Mouse (Mus musculus) regulatory T cell (primary cell): ENCODE results near the gene Alyref2.

Source experiments
- in situ Hi-C: fragments of 300-600 bp; cut with MboI, MseI; formaldehyde crosslinking; loops from one replicate; pipeline ENCODE4 v1.15.1; 2025; ENCODE audit warnings: high pct_unique_total_duplicates

Alyref2 gene

DNA sequence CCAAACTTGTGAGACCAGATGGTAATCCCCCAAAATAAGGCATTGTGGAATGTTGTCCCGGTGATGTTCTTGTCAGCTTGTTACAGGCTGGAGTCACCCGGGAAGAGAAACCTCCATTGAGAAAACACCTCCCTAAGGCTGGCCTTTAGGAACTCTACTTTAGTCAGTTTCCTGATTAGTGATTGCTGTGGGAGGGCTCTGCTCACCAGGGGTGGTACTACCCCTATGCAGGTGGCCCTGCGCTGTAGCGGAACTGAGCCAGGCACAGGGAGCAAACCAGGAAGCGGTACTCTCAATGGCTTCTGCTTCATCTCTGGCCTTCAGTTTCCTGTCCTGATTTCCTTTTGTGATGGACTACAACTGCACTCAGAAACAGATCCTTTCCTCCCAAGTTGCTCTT, 3.4 kb upstream of the Alyref2 start:
- in situ Hi-C loops = no loop called here

DNA sequence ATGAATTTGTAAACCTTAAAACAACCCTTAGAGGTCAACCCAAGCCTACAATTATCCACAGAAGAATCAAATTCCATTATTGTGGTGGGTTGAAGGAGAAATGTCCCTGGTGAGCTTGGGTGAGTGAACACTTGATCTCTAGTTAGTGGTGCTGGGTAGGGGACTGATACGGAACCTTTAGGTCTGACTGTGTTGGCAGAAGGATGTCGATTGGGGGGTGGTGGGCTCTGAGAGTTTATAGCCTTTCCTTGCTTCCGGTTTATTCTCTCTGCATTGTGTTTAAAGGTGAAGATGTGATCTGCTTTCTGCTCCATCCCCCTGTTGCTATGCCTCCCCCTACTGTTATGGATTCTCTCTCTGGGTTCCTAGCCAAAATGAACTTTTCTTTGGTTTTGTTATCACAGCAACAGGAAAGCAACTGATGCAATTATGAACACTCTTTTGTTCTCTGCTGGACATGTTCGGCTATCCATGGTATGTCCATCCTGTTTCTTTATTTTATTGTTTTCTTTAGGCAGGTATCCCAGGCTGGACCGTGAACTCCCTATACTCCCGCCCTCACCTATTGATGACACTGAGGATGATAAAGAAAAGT, 2.2 kb upstream of the Alyref2 start:
- in situ Hi-C loops = no loop called here

DNA sequence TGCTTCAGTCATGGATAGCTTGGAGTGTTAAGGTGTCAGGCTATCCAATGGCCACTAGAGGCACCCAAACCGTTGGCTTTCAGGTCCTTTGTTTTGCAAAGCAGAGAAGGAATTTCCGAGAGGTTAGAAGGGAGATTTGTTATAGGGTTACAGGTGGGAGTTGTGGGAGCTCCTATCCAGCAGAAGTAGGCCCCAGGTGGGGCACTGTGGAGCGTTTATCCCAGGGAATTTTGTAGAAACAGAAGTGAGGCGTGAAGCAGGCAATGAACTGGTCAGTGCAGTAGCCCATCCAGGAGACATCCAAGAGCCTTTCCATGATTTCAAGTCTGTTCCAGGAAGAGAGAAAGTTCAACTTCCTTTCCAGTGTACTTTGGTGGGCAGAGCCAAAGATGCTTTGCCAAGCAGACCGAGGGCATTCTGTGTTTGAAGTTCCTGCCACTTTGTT, 1.6 kb upstream of the Alyref2 start:
- in situ Hi-C loops = no loop called here

DNA sequence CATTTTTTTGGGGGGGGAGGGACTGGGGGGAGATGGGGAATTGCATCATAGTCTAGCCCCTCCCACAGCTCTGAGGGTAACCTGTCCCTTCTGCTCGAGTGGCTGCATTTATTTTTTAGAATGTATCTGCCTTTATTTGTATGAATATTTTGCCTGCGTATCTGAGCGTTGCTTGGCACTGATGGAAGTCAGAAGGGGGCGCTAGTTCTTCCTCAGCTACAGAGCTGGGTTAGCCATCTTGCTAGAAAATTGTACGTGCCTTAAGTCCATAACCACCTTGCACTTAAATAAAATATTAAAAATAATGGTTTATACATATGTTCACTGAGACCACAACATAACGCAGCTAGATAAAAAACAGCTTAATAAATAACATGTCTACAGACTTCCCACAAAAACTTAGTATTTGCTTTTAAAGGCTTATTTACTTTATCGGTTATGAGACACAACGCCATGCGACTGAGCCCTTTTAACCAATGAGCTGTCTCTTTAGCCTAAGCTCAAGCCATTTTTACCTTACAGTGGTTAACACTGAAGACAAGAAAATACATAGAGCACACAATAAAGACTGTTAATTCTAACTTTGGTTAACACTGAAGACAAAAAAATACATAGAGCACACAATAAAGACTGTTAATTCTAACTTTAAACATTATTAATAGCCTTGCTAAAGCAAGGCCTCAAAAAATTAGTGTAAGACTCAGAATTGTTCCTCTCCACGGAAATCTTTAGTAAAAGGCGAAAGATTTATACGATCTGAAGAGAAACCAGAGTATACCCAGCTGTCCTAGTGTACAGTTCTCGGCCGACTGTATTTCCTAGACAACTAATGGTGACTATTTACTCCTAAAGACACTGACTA, 659 bp upstream of the Alyref2 start:
- in situ Hi-C loops = no loop called here

DNA sequence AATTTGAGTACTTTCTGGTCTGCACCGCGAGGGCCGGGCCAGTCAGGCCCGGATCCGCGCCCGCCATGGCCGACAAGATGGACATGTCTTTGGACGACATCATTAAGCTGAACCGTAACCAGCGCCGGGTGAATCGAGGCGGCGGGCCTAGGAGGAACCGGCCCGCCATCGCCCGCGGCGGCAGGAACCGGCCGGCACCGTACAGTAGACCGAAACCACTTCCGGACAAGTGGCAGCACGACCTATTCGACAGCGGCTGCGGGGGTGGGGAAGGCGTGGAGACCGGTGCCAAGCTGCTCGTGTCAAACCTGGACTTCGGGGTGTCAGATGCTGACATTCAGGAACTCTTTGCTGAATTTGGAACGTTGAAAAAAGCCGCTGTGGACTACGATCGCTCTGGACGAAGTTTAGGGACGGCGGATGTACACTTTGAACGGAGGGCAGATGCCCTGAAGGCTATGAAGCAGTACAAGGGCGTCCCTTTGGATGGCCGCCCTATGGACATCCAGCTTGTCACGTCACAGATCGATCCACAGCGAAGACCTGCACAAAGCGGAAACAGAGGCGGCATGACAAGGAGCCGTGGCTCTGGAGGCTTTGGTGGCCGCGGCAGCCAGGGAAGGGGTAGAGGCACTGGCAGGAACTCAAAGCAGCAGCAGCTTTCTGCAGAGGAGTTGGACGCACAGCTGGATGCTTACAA, 464 bp downstream of the Alyref2 start:
- in situ Hi-C loops = no loop called here

DNA sequence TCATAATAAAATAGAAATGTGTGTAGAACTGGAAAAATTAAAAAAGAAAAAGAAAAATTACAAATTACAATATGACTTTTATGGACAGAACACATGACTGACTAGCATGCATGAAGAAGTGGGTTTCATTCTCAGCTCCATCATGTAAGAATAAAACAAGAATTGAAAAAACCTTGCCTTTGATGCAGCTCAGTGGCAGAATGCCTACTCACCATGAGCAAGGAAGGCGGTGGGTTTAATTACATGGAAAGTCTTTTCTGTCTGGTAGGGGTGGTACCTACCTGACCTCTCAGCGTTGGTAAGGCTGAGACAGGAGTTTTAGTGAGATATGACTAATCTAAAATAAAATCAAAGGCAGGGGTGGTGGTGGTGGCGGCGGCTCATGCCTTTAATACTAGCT, 1.3 kb downstream of the Alyref2 start:
- in situ Hi-C loops = no loop called here

DNA sequence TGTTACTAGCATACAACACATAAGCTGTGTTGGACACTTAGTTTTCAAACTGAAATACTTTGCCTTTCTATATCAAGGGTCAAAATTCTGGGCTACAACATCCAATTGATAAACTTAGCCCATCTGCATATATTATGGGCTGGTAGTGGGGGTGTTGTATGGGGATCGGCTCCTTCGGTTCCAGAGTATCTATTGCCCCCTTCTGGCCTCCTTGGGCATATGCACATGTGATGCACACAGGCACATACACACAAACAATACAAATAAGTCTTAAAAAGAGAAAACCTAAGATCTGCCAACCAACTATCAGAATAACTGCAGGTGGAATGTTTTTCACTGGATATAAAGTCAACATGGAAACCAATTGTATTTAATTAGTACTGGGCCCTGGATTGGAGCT, 10.0 kb downstream of the Alyref2 start:
- in situ Hi-C loops = no loop called here

DNA sequence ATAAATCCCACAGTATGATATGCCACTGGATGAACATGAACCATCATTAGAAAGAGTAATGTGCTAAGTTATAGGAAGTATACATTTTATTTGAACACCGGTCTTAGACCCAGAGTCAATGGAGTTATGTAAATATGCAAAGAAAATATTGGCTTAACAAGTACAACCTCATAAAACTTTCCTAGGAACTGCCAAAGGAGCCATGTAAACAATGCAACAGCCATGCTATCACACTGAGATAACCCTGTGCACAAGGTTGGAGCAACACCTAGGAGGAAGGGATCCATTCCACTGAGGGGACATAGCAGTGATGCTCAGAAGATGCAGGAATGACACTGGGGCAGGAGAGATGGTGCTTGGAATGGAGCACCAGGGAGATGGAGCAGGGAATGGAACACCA, 10.5 kb downstream of the Alyref2 start:
- in situ Hi-C loops = no loop called here

DNA sequence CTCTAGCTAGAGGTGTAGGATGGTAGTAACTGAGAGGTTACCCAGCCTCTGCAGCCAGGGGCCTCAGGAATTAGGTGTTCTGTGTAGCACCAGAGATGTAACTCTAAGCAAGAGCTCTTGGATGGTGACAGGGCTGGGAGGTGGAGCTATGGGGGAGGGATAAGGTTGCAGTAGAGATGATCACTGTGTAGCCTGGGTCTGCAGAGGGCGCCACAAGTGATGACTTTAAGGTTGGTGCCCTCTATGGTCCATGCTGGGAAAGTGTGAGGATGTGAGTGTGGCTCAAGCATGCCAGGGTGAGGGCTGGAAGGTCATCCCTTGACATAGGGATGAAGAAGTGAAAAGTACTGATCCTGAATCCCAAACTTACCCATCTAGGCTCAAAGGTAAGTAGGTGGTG, 11.8 kb downstream of the Alyref2 start:
- in situ Hi-C loops = no loop called here

DNA sequence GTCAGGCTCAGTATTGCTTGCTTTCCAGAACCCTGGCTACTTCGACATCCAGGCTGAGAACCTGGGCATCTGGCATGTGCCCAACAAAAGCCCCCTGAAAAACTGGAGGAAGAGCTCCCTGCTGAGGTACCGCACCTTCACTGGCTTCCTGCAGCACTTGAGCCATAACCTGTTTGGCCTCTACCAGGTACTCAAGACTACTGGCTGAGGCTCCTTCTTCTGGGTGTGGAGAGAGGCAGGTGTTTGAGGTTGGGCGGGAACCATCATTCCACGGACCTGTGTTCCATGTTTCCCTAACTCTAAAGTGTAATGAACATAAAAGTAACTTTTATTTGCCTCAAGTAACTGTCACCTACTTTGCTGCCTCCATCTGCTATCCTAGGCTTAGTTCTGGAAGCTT, 12.3 kb downstream of the Alyref2 start:
- in situ Hi-C loops = no loop called here

DNA sequence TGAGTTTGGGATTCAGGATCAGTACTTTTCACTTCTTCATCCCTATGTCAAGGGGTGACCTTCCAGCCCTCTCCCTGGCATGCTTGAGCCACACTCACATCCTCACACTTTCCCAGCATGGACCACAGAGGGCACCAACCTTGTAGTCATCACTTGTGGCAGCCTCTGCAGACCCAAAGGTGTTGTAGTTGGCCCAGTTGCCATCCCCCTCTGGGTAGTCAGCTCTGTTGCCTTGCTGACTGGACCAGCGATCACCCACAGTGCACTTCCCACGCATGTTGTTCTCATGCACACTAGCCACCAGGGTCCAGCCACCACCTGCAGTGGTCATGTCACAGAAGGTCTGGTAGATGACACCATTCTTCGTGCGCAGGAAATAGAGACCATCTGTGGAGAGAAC, 28.1 kb downstream of the Alyref2 start:
- in situ Hi-C loops = no loop called here

DNA sequence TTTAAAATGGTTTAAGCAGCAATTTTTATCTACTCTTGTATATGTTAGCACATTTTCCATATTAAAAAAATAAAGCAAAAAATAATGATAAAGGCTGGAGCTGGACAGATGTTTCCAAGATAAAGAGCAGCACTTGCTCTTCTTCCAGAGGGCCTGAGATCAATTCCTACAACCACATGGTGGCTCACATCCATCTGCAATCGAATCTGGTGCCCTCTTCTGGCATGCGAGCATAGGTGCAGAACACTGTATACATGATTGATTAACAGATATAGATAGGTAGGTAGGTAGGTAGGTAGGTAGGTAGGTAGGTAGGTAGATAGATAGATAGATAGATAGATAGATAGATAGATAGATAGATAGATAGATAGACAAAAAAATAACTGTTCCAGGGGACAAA, 29.6 kb downstream of the Alyref2 start:
- in situ Hi-C loops = no loop called here

DNA sequence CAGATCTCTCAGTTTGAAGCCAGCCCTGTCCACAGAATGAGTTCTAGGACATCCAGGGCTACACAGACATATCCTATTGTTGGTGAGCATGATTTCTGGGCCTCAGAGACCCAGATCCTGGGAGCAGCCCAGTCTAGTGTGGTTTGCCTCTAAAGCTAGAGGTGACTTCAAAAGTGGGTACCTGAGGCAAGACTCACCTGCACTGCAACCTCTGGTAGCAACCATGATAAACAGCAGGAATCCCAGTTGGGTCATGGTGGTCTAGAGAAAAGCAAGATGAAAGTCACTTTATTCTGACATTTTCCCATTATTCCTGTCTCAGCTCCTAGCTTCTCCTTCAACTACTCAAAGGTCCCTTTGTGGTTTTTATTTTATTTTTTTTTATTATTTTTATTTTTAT, 31.3 kb downstream of the Alyref2 start:
- in situ Hi-C loops = no loop called here

DNA sequence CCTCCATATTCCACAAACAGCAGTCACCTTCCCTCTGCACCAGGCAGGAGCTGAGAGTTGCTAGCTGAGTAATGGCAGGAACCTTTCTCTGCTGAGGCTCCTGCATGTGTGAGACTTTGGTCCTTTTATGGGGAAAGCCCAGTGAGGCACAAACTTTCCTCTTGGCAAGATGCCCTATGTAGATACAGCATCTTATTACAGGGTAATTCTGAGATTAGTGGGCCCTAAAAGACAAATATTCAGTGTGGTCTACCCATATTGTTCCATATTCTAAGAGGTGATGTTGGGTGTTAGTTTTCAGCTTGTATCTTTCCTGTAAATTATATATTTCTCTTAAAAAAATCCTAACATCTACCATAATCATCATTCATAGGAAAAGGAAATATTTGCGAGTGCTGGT, 31.9 kb downstream of the Alyref2 start, which contains the start of gene Itln1:
TSS of gene Itln1 (minus strand) at position 101 of the 400 bp plus-strand sequence.
- in situ Hi-C loops = no loop called here

DNA sequence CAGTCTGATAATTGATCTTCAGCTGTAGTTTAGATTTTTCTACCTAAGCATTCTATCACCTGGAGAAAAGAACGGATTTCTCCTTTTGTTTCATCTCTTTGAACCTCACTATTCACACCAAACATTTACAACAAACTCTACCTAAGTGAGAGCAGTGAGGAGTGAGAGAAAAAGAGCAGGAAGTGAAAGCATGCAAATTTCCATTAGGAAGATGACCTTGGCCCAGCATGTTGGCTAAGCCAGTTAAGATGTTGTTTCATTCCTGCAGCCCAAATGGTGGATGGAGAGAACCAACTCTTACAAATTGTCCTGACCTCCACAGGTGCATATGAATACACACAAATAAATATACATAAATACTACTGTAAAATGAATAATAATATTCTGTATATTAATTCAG, 37.4 kb downstream of the Alyref2 start:
- in situ Hi-C loops = no loop called here

DNA sequence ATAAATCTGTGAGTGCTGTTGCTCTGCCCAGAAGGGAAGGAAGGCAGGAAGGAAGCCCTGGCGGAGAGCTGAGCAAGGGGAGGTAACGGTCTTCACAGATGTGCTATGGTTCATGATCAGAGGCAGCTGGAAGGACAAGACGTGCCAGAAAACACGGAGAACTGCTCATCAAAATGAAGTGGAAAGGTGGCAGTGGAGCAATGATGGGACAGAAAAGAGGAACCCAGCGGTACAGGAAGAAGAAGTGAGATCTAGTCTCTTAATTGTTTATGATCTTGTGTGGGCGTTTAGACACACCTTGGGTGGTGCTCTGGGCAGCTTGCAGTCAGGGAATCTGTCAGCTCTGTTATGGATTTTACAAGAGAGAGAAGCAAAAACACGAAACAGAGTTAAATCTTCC, 48.0 kb downstream of the Alyref2 start:
- in situ Hi-C loops = no loop called here

DNA sequence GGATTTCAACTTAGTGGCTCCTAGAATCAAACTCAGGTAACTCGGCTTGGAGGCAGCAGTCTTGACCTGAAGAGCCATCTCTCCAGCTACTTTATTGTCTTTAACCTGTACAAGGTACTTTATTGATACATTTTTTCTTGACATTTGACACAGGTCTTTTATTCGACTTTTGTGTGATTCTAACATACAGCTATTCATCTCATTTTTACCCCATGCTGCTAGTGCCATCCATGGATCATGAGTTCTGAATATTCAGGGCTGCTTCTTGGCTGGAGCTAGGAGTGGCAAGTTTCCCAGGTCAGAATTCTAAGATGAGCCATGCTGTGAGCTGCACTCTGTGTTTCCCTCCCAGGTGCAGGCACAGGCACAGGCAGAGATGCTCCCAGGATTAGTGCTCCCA, 49.0 kb downstream of the Alyref2 start:
- in situ Hi-C loops = no loop called here

DNA sequence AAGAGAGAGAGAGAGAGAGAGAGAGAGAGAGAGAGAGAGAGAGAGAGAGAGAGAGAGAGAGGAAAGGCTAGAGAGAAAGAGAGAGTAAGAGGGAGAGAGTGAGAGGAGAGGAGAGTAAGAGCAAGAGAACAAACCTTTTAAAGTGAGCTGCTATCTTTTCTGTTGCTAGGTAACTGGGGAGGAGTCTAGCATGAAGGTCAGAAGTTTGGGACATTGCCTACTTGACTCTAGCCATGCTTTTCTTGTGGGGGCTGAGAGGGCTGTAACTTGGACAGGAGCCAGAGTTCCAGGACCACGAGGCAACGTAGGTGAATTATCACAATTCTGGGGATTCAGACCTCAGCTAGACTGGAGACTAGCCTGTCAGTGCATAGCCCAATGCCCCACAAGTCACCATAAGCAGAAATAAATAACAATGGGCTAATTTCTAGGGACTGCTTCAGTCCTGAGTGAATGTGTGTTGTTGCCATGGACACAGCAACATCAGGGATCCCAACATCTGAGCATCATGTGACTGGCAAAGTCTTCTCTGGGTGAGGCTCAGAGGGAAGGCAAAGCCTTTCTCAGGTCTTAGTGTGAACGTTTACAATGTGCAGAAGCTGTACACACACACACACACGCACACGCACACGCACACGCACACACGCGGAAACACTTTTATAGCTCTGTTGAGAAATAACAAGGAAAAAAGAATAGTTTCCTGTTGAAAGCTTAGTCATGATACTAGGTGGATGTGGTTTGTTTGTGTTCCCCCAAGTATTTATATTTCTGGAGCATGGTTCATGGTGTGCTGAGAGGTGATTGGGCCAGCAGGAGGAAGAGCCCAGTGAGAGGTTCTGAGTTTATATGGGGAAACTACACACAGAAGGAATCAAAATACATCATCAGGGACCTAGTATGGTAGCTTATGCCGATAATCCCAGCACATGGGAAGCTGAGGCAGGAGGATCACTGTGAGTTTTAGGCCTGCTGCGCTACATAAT, 50.4 kb downstream of the Alyref2 start:
- in situ Hi-C loops = no loop called here
